ENCODE assay signal across 8 mouse cellular contexts in the genomic region with DNA sequence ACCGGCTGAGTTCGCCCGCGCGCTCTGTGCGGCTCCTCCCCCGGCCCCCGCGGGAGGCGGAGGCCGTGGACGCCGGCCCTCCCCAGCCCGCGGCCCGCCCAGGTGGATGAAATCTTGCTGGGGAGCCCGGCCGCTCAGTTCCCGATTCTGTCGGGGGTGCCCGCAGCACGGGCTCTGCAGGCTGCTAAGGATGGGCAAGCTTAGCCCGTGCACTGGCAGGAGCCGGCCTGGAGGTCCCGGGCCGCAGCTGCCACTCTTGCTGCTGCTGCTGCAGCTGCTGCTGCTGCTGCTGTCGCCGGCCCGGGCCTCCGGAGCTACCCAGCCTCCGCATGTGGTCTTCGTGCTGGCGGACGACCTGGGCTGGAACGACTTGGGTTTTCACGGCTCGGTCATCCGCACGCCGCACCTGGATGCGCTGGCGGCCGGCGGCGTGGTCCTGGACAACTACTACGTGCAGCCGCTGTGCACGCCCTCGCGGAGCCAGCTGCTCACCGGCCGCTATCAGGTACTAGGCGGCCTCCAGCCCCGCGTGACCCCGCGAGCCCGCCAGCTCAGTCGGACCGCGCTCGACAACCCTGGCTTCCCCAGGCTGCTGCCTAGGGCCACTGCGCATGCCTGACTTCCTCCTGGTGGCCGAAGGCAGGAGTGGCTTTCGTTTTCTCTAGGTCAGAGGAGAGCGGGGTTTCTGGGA. TPM values are rescaled to one million over a fixed set of nuclear protein-coding genes. Genes with fewer than 3 reads are reported as not detected.
DNase-seq lines count a peak whose midpoint lies in the region; ATAC-seq and TF ChIP-seq lines count a peak whose summit lies in the region.

Arsb (plus strand) TSS at position 43 of the 691 bp plus-strand sequence.

- H3K4me1 ChIP-seq in hindbrain, embryonic 12.5 days = peaks cover 10% of the 10 kb centered on the region; the same call in 1 of the 2 replicates

- in situ Hi-C loops in Patski (cut with MboI; ENCODE audit: low pct_unique_long_range_greater_than_20kb) = loop anchor here (25.0 kb wide), 1 partner anchor 1166 kb away; no protein-coding TSS in a partner anchor

- POLR2A ChIA-PET in Patski (lab: Charles Lee) = no interaction called here

- no peaks in the 10 kb centered on the region for H3K27me3 ChIP-seq in Patski
- peaks cover 3% of the 10 kb centered on the region; the same call in 1 of the 2 replicates for H3K27me3 ChIP-seq in hindbrain, embryonic 12.5 days

- peak; percentile 31 for DNase-seq in Patski (ENCODE audit: low read depth, low spot score)
- DNase-seq in cerebellum, postnatal 14 days = peak; percentile 92
- peak; percentile 67 to 72 for DNase-seq in frontal cortex, postnatal 14 days (ENCODE audit: low spot score in 2 of 2)
- peak; percentile 67 to 71 for DNase-seq in layer of hippocampus, postnatal 25 days (ENCODE audit: extremely low spot score in 1 of 2, low spot score in 1 of 2)
- peak; percentile 86 for DNase-seq in lung, postnatal 14 days
- peak; percentile 86 for DNase-seq in ovary, postnatal 36 days (ENCODE audit: low spot score)
- peak; percentile 73 for DNase-seq in thymus, postnatal 14 days

- peak within 1 kb of the TSS; percentile 90 for H3K27ac ChIP-seq in hindbrain, embryonic 12.5 days

- no peaks in the 10 kb centered on the region for H3K36me3 ChIP-seq in hindbrain, embryonic 12.5 days

- peak; percentile 95 for ATAC-seq in Patski
- peak; percentile 94 for ATAC-seq in hindbrain, embryonic 12.5 days (ENCODE audit: low FRiP score)

- CTCF ChIA-PET in Patski (lab: Charles Lee) = interaction anchor here (0.6 kb wide), 1 partner anchor 294 kb away, joined by 3 read pairs; no protein-coding TSS in a partner anchor

- H3K9me3 ChIP-seq in hindbrain, embryonic 12.5 days (replicated peaks) = no peaks in the 10 kb centered on the region

- under 1% methylated on average over 66 of the region's 66 CpGs for WGBS in hindbrain, embryonic 12.5 days

- H3K4me2 ChIP-seq in hindbrain, embryonic 12.5 days (replicated peaks) = peak within 1 kb of the TSS; percentile 91

- peak; percentile 71 for TF ChIP-seq CTCF in Patski (IDR thresholded peaks at IDR 0.05)

- peak within 1 kb of the TSS; percentile 64 for H3K4me3 ChIP-seq in hindbrain, embryonic 12.5 days

- peak within 1 kb of the TSS; percentile 88 for H3K9ac ChIP-seq in hindbrain, embryonic 12.5 days

RNA-seq across cellular contexts. Expression of gene Arsb, which starts in this region (rescaled TPM):
- 82.1 TPM for polyA plus RNA-seq in Patski (2021)
- 8.8 and 9.5 TPM in 2 replicates for polyA plus RNA-seq in hindbrain, embryonic 12.5 days (2016; fragmentation: Nextera tagmentation; extraction: Ambion mirVana)
- total RNA-seq in layer of hippocampus, postnatal 25 days (2021) = 100 to 1,000 TPM in 1 of 2 experiments, 10 to 100 TPM in 1; 96.6 to 102 TPM

Comparison
In these comparisons a context has a peak if more than half of its experiments do, and no peak if none do; other contexts are left out.
1. Peak in every context shown above with its lines: DNase-seq, ATAC-seq, H3K4me3 ChIP-seq and H3K27ac ChIP-seq.
2. DNase-seq: peak in every context shown above with its lines; median percentile 92 in cerebellum, postnatal 14 days; 86 in lung, postnatal 14 days; 86 in ovary, postnatal 36 days; 73 in thymus, postnatal 14 days; 70 in frontal cortex, postnatal 14 days; 69 in layer of hippocampus, postnatal 25 days; 31 in Patski.